Mouse (Mus musculus): ENCODE measurements around the gene Hist1h2af.

Gene Hist1h2af

DNA sequence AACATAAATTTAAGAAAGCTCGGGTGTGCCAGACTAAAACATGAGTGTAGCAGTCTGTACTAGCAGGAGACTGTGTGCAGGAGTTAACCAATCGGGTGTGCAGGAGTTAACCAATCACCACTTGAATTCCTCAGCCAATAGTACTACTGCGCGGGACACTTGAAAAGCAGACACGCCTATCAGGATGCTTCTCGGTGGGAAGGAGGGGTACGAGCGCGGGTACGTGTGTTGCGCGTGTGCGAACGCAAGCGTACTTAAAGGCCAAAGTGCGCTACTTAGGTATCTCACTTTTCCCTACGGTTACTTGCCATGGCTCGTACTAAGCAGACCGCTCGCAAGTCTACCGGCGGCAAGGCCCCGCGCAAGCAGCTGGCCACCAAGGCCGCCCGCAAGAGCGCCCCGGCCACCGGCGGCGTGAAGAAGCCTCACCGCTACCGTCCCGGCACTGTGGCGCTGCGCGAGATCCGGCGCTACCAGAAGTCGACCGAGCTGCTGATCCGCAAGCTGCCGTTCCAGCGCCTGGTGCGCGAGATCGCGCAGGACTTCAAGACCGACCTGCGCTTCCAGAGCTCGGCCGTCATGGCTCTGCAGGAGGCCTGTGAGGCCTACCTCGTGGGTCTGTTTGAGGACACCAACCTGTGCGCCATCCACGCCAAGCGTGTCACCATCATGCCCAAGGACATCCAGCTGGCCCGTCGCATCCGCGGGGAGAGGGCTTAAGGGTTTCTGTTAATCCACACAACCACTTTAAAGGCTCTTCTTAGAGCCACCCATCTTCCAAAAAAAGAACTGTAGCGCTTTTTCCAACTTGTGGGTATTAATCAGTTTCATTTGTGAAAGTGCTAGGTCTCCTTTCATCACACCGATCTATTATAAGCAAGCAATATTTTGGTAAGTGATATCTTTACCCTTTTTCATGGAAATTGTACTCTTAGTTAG is 1.7 kb downstream of the Hist1h2af start, which contains the start of gene Hist1h3g:
Hist1h3g (plus strand) TSS at position 286 of the 939 bp plus-strand sequence.
- under 1% methylated on average over 58 of the region's 62 CpGs for WGBS

DNA sequence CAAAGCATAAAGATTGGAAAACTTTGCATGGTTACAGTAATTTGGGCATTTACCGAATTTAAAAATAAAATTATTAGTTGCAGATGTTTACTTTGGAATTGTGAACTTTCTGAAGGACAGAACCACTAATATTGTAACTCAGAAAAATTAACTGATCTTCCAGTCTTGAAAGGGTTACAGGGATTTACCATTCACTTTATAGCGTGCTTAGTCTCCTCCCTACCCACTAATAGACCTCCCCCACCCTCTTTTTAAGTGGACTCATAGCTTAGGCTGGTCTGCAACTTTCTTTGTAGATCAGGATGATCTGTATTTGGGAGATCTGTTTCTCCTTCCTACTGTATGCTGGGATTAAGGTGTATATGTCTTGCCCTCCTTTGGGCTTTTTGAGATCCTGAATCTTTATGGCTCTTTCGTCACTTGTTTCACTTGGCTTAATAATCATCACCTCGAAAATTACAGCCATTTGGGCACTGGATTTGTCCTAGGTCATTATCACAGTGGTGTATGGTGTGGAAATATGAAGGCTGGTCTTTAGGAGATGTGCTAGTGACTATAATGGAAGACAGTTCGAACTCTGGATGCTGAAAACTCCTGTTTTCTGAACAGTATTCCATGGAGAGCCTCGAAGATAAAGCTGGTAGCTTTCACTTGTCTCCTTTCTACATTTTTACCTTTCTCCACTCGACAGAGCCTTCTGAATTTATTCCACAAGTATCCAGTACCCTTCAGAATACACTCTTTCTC is 2.5 kb downstream of the Hist1h2af start:
- 22% methylated on average over 7 of the region's 7 CpGs for WGBS

DNA sequence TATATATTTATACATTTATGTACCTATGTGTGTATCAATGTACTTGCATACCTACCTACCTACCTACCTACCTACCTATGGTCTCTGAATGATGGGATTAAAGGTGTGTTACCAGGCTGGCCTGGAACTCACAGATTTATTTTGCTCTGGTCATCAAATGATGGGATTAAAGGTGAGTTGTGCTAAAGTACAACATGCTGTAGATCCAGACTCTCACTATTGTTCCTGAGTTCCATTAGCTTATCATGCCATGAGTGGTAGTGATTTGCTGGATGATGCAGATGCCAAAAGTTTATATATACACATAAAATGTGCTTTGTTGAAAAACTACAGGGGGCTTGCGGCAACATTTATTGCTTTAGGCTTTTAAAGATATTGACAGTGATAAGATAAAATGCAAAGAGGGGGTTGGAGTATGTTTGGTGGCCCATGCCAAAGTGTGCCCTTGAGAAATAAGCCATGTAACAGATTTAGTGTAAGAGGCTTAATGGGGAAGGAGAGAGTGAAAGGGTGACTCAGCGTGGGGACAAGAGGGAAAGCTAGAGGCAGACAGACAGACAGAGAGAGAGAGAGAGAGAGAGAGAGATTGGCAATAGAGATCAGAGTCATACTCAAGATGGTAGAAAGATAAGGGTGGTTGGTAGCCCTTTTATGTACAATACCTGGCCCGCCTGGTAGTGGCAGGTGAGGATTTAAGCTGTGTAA is 3.5 kb downstream of the Hist1h2af start:
- WGBS: 85% methylated on average over 3 of the region's 3 CpGs

DNA sequence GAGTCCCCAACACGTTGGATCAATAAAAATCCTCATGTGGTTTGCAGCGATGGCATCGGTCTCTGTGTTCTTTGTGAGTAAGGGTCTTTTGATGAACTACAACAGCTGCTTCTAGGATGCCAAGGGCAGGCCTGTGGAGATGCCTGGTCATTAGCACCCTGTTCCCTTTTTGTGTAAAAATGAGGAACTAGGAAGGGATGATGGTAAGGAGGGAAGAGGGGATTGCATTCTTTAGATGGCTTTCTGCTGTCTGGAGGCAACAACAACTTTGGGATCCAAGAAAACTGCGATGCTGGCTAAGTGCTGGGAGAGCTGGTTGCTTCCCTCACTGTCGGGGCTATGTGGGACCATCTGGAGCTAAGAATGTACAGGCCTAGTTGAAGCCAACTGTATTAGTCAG is 4.5 kb downstream of the Hist1h2af start:
- 73% methylated on average over 5 of the region's 5 CpGs for WGBS

DNA sequence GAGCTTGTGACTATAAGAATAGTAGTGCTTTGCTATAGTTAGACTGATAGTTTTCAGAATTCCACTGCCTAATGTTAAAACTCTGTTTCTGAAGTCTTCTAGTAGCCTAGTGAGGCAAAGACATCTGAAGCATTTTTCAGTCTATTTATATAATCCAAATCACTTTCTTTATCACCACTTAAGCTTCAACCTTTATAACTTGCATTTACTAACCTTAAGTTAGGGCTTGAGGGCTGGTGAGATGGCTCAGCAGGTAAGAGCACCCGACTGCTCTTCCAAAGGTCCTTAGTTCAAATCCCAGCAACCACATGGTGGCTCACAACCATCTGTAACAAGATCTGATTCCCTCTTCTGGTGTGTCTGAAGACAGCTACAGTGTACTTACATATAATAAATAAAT is 6.1 kb downstream of the Hist1h2af start:
- 69% methylated on average over 1 of the region's 1 CpGs for WGBS

DNA sequence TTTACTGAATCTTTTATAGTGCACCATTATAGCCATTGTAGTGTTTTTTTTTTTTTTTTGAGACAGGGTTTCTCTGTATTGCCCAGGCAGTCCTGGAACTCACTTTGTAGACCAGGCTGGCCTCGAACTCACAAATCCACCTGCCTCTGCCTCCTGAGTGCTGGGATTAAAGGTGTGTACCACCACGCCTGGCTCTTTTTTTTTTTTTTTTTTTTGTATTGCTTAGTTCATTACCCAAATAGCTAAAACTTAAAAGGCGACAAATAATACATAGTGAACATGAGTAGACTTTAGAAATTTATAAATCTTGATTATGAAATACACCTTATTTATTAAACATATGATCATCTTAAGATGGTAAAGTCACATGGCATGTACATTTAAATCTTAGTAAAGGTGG is 7.8 kb downstream of the Hist1h2af start:
- WGBS: 88% methylated on average over 3 of the region's 3 CpGs

DNA sequence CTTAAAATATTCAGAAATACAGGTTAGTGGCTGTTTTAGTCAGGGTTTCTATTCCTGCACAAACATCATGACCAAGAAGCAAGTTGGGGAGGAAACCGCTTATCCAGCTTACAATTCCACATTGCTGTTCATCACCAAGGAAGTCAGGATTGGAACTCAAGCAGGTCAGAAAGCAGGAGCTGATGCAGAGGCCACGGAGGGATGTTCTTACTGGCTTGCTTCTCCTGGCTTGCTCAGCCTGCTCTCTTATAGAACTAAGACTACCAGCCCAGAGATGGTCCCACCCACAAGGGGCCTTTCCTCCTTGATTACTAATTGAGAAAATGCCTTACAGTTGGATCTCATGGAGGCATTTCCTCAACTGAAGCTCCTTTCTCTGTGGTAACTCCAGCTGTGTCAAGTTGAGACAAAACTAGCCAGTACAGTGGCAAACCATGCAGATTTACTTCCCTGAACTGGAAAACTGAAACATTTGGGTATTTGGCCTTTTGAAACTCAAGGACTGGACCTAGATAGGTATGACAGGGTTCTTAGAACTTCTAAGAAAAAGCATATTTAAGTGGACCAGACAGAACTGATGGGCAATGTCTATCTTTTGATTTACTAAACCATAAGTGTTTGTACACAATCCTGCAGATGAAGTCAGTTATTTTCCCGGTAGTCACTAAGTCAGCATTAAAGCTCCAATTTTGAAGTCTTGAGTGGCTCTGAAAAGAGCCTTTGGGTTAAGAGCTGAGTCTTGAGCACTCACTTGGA is 8.7 kb downstream of the Hist1h2af start:
- WGBS: 14% methylated on average over 3 of the region's 3 CpGs

DNA sequence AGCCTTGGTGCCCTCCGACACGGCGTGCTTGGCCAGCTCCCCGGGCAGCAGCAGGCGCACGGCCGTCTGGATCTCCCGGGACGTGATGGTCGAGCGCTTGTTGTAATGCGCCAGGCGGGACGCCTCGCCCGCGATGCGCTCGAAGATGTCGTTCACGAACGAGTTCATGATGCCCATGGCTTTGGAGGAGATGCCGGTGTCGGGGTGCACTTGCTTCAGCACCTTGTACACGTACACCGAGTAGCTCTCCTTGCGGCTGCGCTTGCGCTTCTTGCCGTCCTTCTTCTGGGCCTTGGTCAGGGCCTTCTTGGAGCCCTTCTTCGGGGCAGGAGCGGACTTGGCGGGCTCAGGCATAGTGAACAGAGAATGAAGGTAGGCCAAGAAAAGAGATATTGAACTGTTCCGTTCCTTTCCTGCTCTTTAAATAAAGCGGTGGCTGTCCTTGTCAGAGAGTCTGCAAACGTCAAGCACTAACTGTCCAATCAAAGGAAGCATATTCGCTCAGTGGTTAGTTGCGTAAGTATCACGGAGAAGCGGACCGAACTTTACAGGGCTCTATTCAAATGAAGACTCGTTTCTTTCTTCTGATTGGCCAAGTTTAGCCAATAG is 9.4 kb downstream of the Hist1h2af start, which contains the start of gene Hist1h2bh:
Hist1h2bh (minus strand) TSS at position 394 of the 609 bp plus-strand sequence.
- WGBS: under 1% methylated on average over 41 of the region's 42 CpGs

DNA sequence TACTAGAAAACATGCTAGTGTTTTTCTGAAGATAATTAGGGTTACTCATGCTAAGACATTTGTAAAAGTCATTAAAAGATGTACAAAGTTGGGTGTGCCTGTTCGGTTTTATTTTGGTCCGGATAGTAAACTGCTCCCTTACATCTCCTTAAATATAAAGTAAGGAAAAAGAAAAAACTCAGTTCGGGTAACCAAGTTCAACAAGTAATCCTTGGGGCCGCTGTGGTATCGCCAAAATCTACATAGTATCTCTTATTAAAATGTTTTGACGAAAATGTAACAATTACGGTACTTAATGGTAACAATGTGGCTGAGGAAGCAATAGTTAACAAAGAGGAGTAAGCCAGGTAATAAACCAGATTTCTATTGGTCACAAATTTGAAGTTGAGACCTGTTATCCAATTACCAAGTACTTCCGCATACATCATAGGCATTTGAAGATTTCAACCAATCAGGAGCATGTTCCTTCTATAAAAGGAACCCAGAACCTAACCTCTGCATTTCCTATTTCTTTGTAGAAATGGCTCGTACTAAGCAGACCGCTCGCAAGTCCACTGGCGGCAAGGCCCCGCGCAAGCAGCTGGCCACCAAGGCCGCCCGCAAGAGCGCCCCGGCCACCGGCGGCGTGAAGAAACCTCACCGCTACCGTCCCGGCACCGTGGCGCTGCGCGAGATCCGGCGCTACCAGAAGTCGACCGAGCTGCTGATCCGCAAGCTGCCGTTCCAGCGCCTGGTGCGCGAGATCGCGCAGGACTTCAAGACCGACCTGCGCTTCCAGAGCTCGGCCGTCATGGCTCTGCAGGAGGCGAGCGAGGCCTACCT is 10.5 kb downstream of the Hist1h2af start, which contains the start of gene Hist1h3f:
Hist1h3f (plus strand) TSS at position 88 of the 822 bp plus-strand sequence.
- WGBS: 1% methylated on average over 30 of the region's 45 CpGs

DNA sequence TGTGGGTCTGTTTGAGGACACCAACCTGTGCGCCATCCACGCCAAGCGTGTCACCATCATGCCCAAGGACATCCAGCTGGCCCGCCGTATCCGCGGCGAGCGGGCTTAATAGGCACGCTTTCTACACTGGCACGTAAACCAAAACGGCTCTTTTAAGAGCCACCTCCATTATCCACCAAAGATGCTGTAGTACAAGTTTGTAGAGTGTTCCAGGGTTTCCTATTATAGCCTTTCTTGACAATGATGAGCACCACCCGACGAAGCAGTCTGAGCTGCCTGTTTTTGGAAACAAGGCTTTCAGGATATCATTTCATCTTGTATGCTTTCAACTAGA is 11.0 kb downstream of the Hist1h2af start:
- WGBS: 0% methylated on average over 13 of the region's 14 CpGs

DNA sequence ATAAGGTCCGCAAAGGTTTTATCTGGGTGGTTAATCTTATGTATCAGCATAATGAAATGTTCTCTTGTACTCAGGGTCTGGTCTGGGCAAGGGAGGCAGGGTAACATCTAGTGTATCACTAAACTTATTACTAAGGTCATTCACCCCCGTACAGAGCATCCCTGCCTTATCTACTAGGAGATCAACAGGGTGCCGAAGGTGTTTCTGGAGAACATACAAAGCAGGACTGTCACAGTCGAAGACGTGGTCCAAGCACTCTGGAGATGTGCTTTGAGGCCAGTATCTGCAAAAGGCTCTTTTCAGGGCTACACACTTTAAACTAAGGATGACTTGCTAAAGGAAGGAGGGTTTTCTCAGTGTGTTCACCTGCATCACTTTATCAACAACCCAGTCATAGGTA is 13.0 kb downstream of the Hist1h2af start:
- WGBS: 86% methylated on average over 5 of the region's 5 CpGs

DNA sequence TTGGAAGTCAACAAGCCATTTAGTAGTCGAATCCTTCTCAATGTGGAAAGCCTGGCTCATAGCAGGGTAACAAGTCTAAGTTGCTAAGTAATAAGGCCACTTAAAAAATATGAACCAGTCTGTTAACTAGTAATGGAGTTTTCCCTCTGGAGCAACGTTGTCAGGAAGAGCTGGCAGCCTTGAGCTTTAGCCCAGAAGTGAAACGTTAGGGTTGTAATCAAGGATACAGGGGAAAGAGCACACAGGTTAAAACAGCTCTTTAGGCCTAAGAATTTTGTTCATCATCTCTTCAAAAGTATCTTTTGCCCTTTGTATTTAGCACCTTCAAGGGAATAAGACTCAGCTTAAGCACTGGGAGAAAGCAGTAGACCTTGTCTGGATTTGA is 17.0 kb downstream of the Hist1h2af start:
- WGBS: 9% methylated on average over 3 of the region's 3 CpGs

DNA sequence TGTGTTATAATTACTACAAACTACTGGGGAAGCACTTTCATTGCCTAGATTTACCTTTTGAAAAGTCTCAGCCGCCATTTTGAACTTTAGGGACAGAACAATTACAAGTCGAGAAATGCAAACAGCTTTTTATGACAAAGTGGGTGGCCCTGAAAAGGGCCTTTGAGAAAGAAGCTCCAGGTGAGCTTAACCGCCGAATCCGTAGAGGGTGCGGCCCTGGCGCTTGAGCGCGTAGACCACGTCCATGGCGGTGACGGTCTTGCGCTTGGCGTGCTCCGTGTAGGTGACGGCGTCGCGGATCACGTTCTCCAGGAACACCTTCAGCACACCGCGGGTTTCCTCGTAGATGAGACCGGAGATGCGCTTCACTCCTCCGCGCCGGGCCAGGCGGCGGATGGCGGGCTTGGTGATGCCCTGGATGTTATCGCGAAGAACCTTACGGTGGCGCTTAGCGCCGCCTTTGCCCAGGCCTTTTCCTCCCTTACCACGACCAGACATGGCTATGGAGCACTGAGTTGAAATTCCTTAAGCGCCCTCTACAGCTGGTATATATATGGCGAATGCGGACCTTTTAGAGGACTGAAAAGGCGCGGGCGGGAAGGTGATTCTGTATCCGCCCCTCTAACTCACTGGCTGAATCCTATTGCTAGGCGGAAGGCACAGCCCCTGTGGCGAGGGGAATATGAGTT is 17.6 kb downstream of the Hist1h2af start, which contains the start of gene Hist1h4f:
Hist1h4f (minus strand) TSS at position 503 of the 689 bp plus-strand sequence.
- WGBS: 1% methylated on average over 47 of the region's 47 CpGs

DNA sequence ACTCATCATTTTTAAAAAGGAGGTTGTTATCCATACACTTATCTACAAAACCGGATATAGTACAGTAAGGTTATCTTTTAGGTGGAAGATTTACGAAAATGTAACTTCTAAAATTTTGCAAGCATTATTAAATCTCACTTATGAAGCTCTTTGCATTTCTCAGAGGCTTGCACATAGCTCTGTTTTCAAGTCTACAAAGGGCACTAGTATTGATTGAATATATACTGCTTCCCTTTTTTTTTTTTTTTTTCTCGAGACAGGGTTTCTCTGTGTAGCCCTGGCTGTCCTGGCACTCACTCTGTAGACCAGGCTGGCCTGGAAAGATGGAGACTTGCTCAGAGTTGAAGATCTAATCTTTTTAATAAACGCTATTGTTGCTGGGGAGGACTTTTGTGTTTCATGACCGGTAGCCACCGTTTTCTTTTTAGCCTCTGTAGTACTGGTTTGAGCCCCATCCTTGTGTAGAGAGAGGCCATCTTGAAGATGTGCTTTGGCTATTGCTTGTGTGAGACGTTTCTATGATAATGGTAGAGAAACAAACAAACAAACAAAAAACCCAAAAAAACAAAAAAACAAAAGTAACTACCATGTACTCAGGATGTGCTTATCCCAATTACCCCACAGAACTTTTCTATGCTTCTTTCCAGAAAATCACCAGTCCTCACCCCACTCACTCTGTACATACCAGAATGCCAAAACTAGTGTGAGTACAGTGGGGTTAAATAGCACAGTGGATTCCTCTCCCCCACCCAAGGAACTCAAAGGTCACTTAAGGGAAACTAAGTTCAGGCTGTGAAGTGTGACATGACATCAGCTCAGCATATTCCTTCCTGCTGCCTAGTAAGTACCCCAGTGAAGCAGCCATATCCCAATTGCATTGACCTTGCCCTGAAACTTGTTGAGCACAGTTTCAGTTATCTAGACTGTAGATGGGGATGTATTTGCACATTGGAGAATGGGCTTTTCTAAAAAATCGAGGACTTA is 18.5 kb downstream of the Hist1h2af start:
- WGBS: 43% methylated on average over 8 of the region's 8 CpGs

DNA sequence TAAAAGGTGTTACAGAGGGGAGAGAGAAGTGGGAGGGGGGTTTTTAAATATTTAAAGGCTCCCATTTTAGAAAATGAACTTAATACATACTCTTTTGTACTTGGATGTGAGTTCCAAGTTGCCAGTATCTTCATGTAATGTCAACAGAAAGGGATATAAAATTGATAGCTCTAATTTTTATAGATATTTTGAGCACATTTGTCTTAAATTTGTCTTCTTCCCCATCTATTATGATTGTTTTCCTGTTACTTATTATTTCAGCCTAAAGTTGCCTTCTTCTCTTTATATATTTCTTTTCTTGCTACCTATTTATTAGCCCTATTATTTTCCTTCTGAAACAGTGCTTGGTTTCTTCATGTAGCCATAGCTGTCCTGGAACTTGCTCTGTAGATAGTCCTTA is 19.3 kb downstream of the Hist1h2af start, which contains the start of gene Hist1h1d:
Hist1h1d (plus strand) TSS at position 301 of the 400 bp plus-strand sequence.

DNA sequence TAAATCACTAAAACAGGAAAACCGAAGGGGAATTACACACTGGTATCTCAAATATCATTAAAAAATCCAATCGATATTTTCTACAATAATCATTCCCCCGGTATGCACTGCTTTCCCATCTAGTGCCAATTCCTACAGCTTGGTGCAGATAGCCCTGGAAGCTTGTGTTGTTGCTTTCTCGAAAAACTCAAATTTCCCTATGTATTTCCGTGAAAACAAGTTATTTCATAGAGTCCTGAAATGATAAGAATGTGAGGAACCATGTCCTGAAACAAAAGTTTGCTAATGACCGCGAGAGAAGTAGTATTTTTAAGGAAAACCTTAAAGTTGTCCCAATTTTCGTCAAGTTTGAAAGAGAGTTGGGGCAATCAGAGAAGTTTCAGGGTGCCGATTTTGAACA is 20.7 kb downstream of the Hist1h2af start:
- 16% methylated on average over 9 of the region's 9 CpGs for WGBS

DNA sequence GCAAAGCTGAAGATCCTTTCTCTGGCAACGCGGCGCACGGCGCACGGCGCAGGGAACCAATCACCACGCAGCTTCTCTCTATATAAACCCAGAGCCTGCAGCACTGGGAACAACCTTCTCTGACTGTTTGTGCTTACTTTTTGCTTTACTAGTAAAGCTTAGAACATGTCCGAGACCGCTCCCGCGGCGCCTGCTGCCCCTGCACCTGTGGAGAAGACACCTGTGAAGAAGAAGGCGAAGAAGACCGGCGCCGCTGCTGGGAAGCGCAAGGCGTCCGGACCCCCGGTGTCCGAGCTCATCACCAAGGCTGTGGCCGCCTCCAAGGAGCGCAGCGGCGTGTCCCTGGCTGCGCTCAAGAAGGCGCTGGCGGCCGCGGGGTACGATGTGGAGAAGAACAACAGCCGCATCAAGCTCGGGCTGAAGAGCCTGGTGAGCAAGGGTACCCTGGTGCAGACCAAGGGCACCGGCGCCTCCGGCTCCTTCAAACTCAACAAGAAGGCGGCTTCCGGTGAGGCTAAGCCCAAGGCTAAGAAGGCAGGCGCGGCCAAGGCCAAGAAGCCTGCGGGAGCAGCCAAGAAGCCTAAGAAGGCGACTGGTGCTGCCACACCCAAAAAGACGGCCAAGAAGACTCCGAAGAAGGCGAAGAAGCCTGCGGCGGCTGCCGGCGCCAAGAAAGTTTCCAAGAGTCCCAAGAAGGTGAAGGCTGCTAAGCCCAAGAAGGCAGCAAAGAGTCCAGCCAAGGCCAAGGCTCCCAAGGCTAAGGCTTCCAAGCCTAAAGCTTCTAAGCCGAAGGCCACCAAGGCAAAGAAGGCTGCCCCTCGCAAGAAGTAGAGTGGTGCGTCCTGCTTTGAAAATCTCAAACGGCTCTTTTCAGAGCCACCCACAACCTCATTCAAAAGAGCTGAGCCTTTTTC is 21.5 kb downstream of the Hist1h2af start:
- WGBS: under 1% methylated on average over 54 of the region's 54 CpGs
